Mouse (Mus musculus): ENCODE results near the gene Vamp1. TPM values are rescaled to one million over a fixed set of nuclear protein-coding genes. Genes with fewer than 3 reads are reported as not detected.

The Vamp1 gene
- polyA plus RNA-seq, 2 experiments = 2.4 to 16.2 TPM

DNA sequence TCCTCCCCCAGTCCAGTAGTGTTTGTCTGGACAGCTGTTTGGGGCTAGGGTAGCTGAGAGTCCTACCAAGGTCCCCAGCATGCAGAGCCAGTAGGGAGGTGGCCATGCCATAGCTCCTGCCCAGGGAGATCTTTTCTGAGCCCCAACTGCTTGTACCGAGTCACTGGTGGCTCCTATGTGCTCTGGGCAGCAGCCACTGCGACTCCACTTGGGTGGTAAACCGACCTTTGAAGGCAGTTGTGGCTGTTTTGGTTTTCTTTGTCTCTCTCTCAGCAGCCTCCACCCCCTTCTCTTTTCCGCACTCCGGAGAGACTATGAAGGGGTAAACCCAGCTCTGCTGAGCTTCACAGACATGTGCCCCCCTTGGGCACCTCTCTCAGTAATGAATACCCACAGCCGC lies 21.4 kb downstream of the Vamp1 start, which contains the start of gene Cd27:
TSS of gene Cd27 (minus strand) at position 229 of the 400 bp plus-strand sequence.
- 49% methylated on average over 6 of the region's 6 CpGs for WGBS

DNA sequence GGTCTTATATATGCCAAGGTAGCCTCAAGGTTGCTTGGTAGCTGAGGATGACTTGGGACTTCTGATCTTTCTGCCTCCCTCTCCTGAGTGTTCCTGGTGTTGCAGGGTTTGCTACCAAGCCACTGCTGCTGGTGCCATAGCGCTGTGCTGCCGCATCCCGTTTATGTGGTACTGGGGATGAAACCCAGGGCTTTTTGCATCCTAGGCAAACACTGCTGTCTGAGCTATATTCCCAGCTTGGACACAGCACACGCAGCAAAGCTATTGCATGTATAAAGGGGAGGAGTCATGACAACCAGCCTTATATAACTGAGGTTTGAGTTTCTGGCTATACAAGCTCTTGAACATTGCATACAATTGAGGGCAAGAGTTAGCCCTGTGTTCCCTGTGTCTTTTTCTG lies 22.1 kb downstream of the Vamp1 start:
- Histone ChIP-seq H3K9ac (ENCODE audit: low read depth, low read length, severe bottlenecking) (no peak overlapping the region), H3K27ac (replicated peaks; ENCODE audit: low read depth, low read length) (no peak overlapping the region), H3K27me3 (ENCODE audit: control insufficient read depth, insufficient read depth, low read length) (no peaks in the 10 kb centered on the region), H3K36me3 (ENCODE audit: control insufficient read depth, insufficient read depth, low read length) (no peaks in the 10 kb centered on the region), H3K4me2 (replicated peaks; ENCODE audit: low read depth, low read length, severe bottlenecking) (no peak overlapping the region), H3K9me3 (ENCODE audit: control insufficient read depth, low read length) (no peaks in the 10 kb centered on the region), H3K4me3 (replicated peaks; ENCODE audit: low read length) (no peak overlapping the region), H3K4me1 (ENCODE audit: control insufficient read depth, insufficient read depth, low read length) (no peaks in the 10 kb centered on the region)
- 78% methylated on average over 4 of the region's 4 CpGs for WGBS
- ATAC-seq (ENCODE audit: low FRiP score, low read depth) (no peak), DNase-seq (ENCODE audit: low spot score) (no peak)
- TF ChIP-seq POLR2A (IDR thresholded peaks at IDR 0.05; ENCODE audit: borderline replicate concordance, extremely low read depth, insufficient read depth, insufficient read length) = no peak

More for the DNA sequence above, 21.4 kb downstream of the Vamp1 start, which contains the start of gene Cd27:
- no peak for TF ChIP-seq POLR2A (IDR thresholded peaks at IDR 0.05; ENCODE audit: borderline replicate concordance, extremely low read depth, insufficient read depth, insufficient read length)
- H3K4me2 ChIP-seq (replicated peaks; ENCODE audit: low read depth, low read length, severe bottlenecking) = no peak within 1 kb of the TSS
- H3K27ac ChIP-seq (replicated peaks; ENCODE audit: low read depth, low read length) = no peak within 1 kb of the TSS
- H3K9ac ChIP-seq (ENCODE audit: low read depth, low read length, severe bottlenecking) = no peak within 1 kb of the TSS
- no peaks in the 10 kb centered on the region for H3K36me3 ChIP-seq (ENCODE audit: control insufficient read depth, insufficient read depth, low read length)
- no peaks in the 10 kb centered on the region for H3K9me3 ChIP-seq (ENCODE audit: control insufficient read depth, low read length)
- no peaks in the 10 kb centered on the region for H3K27me3 ChIP-seq (ENCODE audit: control insufficient read depth, insufficient read depth, low read length)
- H3K4me3 ChIP-seq (replicated peaks; ENCODE audit: low read length) = no peak within 1 kb of the TSS
- no peak for ATAC-seq (ENCODE audit: low FRiP score, low read depth)
- no peak for DNase-seq (ENCODE audit: low spot score)
- peaks cover 3% of the 10 kb centered on the region for H3K4me1 ChIP-seq (ENCODE audit: control insufficient read depth, insufficient read depth, low read length)

DNA sequence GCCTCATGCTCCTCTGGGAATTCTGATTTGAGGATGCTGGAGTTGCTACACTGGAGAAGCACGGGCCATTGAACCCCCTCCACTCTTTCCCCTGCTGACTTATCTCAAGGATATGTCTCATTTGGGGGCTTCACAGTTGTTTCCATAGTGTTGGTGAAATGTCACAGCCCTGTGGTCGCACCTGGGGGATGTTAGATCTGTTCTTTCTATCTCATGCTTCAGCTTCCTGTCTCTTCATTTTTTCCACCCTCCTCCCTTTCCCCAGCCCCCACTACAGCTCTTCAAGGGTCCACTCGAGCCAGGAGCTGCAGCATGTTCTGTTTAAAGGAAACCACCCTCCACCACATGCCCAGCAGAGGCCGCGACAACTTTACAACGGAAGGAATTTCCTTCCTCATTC lies 23.0 kb downstream of the Vamp1 start:
- Histone ChIP-seq H3K9me3 (ENCODE audit: control insufficient read depth, low read length) (no peaks in the 10 kb centered on the region), H3K36me3 (ENCODE audit: control insufficient read depth, insufficient read depth, low read length) (no peaks in the 10 kb centered on the region), H3K27ac (replicated peaks; ENCODE audit: low read depth, low read length) (no peak overlapping the region), H3K4me1 (ENCODE audit: control insufficient read depth, insufficient read depth, low read length) (no peaks in the 10 kb centered on the region), H3K4me2 (replicated peaks; ENCODE audit: low read depth, low read length, severe bottlenecking) (no peak overlapping the region), H3K4me3 (replicated peaks; ENCODE audit: low read length) (no peak overlapping the region), H3K27me3 (ENCODE audit: control insufficient read depth, insufficient read depth, low read length) (no peaks in the 10 kb centered on the region), H3K9ac (ENCODE audit: low read depth, low read length, severe bottlenecking) (no peak overlapping the region)
- DNase-seq (ENCODE audit: low spot score) (no peak), ATAC-seq (ENCODE audit: low FRiP score, low read depth) (no peak)
- WGBS = 59% methylated on average over 6 of the region's 6 CpGs
- no peak for TF ChIP-seq POLR2A (IDR thresholded peaks at IDR 0.05; ENCODE audit: borderline replicate concordance, extremely low read depth, insufficient read depth, insufficient read length)

DNA sequence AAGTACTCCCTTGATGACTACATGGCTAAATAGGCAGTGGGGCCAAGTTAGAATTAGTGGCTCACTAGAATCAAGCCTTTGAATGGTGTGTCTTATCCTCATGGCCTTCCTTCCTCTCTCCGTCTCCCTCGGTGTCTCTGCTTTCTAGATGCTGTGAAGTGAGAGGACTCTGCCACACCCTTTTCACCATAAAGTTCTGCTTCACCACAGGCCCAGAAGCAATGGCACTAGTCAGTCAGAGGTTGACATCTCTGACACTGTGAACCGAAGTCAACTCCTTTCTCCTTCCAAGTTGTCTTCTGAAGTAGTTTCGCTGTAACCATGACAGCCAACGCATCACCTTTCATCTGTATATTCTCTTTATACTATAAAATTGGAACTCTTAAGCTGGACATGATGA lies 24.2 kb downstream of the Vamp1 start:
- Histone ChIP-seq H3K27me3 (ENCODE audit: control insufficient read depth, insufficient read depth, low read length) (no peaks in the 10 kb centered on the region), H3K9me3 (ENCODE audit: control insufficient read depth, low read length) (no peaks in the 10 kb centered on the region), H3K4me2 (replicated peaks; ENCODE audit: low read depth, low read length, severe bottlenecking) (no peak overlapping the region), H3K4me1 (ENCODE audit: control insufficient read depth, insufficient read depth, low read length) (no peaks in the 10 kb centered on the region), H3K36me3 (ENCODE audit: control insufficient read depth, insufficient read depth, low read length) (no peaks in the 10 kb centered on the region), H3K4me3 (replicated peaks; ENCODE audit: low read length) (no peak overlapping the region), H3K9ac (ENCODE audit: low read depth, low read length, severe bottlenecking) (no peak overlapping the region), H3K27ac (replicated peaks; ENCODE audit: low read depth, low read length) (no peak overlapping the region)
- no peak for TF ChIP-seq POLR2A (IDR thresholded peaks at IDR 0.05; ENCODE audit: borderline replicate concordance, extremely low read depth, insufficient read depth, insufficient read length)
- 90% methylated on average over 5 of the region's 5 CpGs for WGBS
- ATAC-seq (ENCODE audit: low FRiP score, low read depth) = no peak
- no peak for DNase-seq (ENCODE audit: low spot score)

DNA sequence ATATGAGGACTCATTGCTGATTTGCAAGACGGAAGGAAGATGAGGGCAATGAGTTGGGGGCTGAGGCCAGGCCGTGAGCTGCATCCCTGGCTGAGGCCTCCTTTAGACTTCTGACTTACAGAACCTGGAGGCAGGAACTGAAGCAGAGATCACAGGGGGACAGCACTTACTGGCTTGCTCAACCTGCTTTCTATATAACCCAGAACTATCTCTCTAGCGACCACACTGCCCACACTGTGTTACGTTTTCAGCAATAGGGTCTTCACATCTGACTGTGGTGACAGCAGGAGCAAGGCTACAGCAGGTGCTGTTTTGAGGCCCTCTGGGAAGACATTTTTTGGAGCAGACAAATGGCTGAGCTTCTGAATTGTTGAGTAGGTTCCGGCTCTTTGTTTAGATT lies 25.3 kb downstream of the Vamp1 start:
- no peaks in the 10 kb centered on the region for H3K4me1 ChIP-seq (ENCODE audit: control insufficient read depth, insufficient read depth, low read length)
- H3K27ac ChIP-seq (replicated peaks; ENCODE audit: low read depth, low read length) = no peak overlapping the region
- TF ChIP-seq POLR2A (IDR thresholded peaks at IDR 0.05; ENCODE audit: borderline replicate concordance, extremely low read depth, insufficient read depth, insufficient read length) = no peak
- H3K4me2 ChIP-seq (replicated peaks; ENCODE audit: low read depth, low read length, severe bottlenecking) = no peak overlapping the region
- H3K36me3 ChIP-seq (ENCODE audit: control insufficient read depth, insufficient read depth, low read length) = no peaks in the 10 kb centered on the region
- 72% methylated on average over 5 of the region's 5 CpGs for WGBS
- H3K27me3 ChIP-seq (ENCODE audit: control insufficient read depth, insufficient read depth, low read length) = no peaks in the 10 kb centered on the region
- H3K9me3 ChIP-seq (ENCODE audit: control insufficient read depth, low read length) = no peaks in the 10 kb centered on the region
- no peak overlapping the region for H3K9ac ChIP-seq (ENCODE audit: low read depth, low read length, severe bottlenecking)
- DNase-seq (ENCODE audit: low spot score) (no peak), ATAC-seq (ENCODE audit: low FRiP score, low read depth) (no peak)
- no peak overlapping the region for H3K4me3 ChIP-seq (replicated peaks; ENCODE audit: low read length)

DNA sequence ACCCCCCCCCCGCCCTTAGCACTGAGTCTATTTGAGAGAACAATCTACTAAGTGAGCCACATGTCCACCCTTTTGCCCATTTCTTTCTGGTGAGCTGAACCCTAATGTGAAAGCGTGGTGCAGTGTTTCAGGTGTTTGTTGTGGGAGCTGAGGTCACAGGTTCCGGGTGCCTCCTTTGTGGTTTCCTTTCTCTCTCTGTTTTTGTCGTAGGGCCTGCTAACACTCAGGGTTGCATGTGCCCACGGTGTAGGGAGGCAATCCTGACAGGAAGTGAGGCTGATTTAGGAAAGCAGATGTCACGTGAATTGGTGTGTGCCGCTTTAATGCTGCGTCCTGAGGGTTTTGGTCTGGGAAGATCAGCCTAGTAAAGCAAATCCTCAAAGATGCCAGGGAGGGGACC lies 26.2 kb downstream of the Vamp1 start:
- 76% methylated on average over 8 of the region's 8 CpGs for WGBS
- no peak for TF ChIP-seq POLR2A (IDR thresholded peaks at IDR 0.05; ENCODE audit: borderline replicate concordance, extremely low read depth, insufficient read depth, insufficient read length)
- Histone ChIP-seq H3K4me1 (ENCODE audit: control insufficient read depth, insufficient read depth, low read length) (no peaks in the 10 kb centered on the region), H3K36me3 (ENCODE audit: control insufficient read depth, insufficient read depth, low read length) (no peaks in the 10 kb centered on the region), H3K27me3 (ENCODE audit: control insufficient read depth, insufficient read depth, low read length) (no peaks in the 10 kb centered on the region), H3K4me3 (replicated peaks; ENCODE audit: low read length) (no peak overlapping the region), H3K9ac (ENCODE audit: low read depth, low read length, severe bottlenecking) (no peak overlapping the region), H3K4me2 (replicated peaks; ENCODE audit: low read depth, low read length, severe bottlenecking) (no peak overlapping the region), H3K9me3 (ENCODE audit: control insufficient read depth, low read length) (no peaks in the 10 kb centered on the region), H3K27ac (replicated peaks; ENCODE audit: low read depth, low read length) (no peak overlapping the region)
- no peak for ATAC-seq (ENCODE audit: low FRiP score, low read depth)
- DNase-seq (ENCODE audit: low spot score) = no peak
